Mouse (Mus musculus) limb, embryonic 14.5 days (tissue): ENCODE measurements around the gene Aig1. TPM values are rescaled to one million over a fixed set of nuclear protein-coding genes. Genes with fewer than 3 reads are reported as not detected.

Source experiments
- ATAC-seq: fragments of 200-750 bp; cut with Nextera tagmentation; 2 replicates; pipeline ENCODE4 v1.8.0; 2017; ENCODE audit warnings: low read depth, moderate number of reproducible peaks, moderate TSS enrichment; ENCODE audit not compliant: low FRiP score
- DNase-seq: peaks from one replicate; pipeline ENCODE4 v3.0.0-alpha.2; 2015; ENCODE audit warnings: low spot score
- H3K27ac ChIP-seq: fragments of 300-500 bp; sonication (generic); replicated peaks from 2 replicates; pipeline ENCODE4 v1.5.1; 2014; ENCODE audit warnings: low read depth, mild to moderate bottlenecking, low read length, moderate library complexity, mixed read lengths
- H3K27me3 ChIP-seq: fragments of 300-500 bp; sonication (generic); 2 replicates; pipeline ENCODE4 v1.6.1; 2014; ENCODE audit warnings: low read length, mixed read lengths; ENCODE audit not compliant: control insufficient read depth, insufficient read depth
- H3K36me3 ChIP-seq: fragments of 300-500 bp; sonication (generic); 2 replicates; pipeline ENCODE4 v1.6.1; 2014; ENCODE audit warnings: mild to moderate bottlenecking, low read length, moderate library complexity, mixed read lengths; ENCODE audit not compliant: control insufficient read depth, insufficient read depth
- H3K4me1 ChIP-seq: fragments of 300-500 bp; sonication (generic); 2 replicates; pipeline ENCODE4 v1.6.1; 2014; ENCODE audit warnings: antibody characterized with exemption, low read length, mixed read lengths; ENCODE audit not compliant: control insufficient read depth, insufficient read depth
- H3K4me2 ChIP-seq: fragments of 300-500 bp; sonication (generic); replicated peaks from 2 replicates; pipeline ENCODE4 v1.6.1; 2014; ENCODE audit warnings: low read depth, mild to moderate bottlenecking, low read length, moderate library complexity; ENCODE audit not compliant: severe bottlenecking
- H3K4me3 ChIP-seq: fragments of 300-500 bp; sonication (generic); replicated peaks from 2 replicates; pipeline ENCODE4 v1.5.1; 2014; ENCODE audit warnings: low read length
- H3K9ac ChIP-seq: fragments of 300-500 bp; sonication (generic); 2 replicates; pipeline ENCODE4 v1.6.1; 2014; ENCODE audit warnings: mild to moderate bottlenecking, low read depth, low read length, moderate library complexity; ENCODE audit not compliant: severe bottlenecking
- H3K9me3 ChIP-seq: fragments of 300-500 bp; sonication (generic); 2 replicates; pipeline ENCODE4 v1.6.1; 2016; ENCODE audit warnings: low read length; ENCODE audit not compliant: control insufficient read depth
- POLR2A ChIP-seq: fragments of 200-500 bp; IDR thresholded peaks from 2 replicates; pipeline ENCODE4 v1.8.0; 2012; ENCODE audit warnings: inconsistent platforms, mild to moderate bottlenecking, moderate library complexity, borderline replicate concordance; ENCODE audit not compliant: insufficient read depth, insufficient read length; ENCODE audit errors: extremely low read depth
- WGBS: fragments of 180-500 bp; shearing (Covaris S2); extraction: QIAGEN DNeasy Blood & Tissue Kit; methylation state at CpG from one replicate; pipeline ENCODE4 v1.1.7; 2014; 5-methylcytosine and 5-hydroxymethylcytosine counted together
- polyA plus RNA-seq, 2 experiments: library from polyadenylated mRNA; depleted of rRNA in 1 of 2; stranded (reverse) in 1 of 2; unstranded in 1 of 2; fragments of >200 nt; fragmentation: Nextera tagmentation in 1 of 2; extraction: Ambion mirVana in 1 of 2; gene quantifications; 2 replicates each; pipeline versions ENCODE4 v1.2.1 to v1.2.3; 2012 to 2014

The Aig1 gene
- polyA plus RNA-seq, 2 experiments: 20.0 to 33.7 TPM

GRCm38 (mm10) chr10:13702688-13703087 is 166.1 kb downstream of the Aig1 start:
- H3K4me3 ChIP-seq: no peak overlapping the region
- no peak overlapping the region for H3K4me2 ChIP-seq
- H3K27me3 ChIP-seq: peaks cover 21% of the 10 kb centered on the region; the same call in 1 of the 2 replicates
- 24% methylated on average over 6 of the region's 6 CpGs for WGBS
- no peak for DNase-seq
- no peak overlapping the region for H3K9ac ChIP-seq
- ATAC-seq: no peak
- H3K9me3 ChIP-seq: no peaks in the 10 kb centered on the region
- 0 out of 2 replicates have a peak, but pooled peaks cover 5% of the 10 kb centered on the region for H3K4me1 ChIP-seq
- TF ChIP-seq POLR2A: no peak
- no peaks in the 10 kb centered on the region for H3K36me3 ChIP-seq
- no peak overlapping the region for H3K27ac ChIP-seq

- no peak for TF ChIP-seq POLR2A
- Histone ChIP-seq H3K9ac (no peak overlapping the region), H3K4me2 (no peak overlapping the region), H3K4me3 (no peak overlapping the region), H3K27ac (no peak overlapping the region), H3K9me3 (no peaks in the 10 kb centered on the region), H3K27me3 (peaks cover 20% of the 10 kb centered on the region; the same call in 1 of the 2 replicates), H3K36me3 (no peaks in the 10 kb centered on the region), H3K4me1 (0 out of 2 replicates have a peak, but pooled peaks cover 5% of the 10 kb centered on the region)
- ATAC-seq (no peak), DNase-seq (no peak)
- WGBS: 22% methylated on average over 8 of the region's 8 CpGs
Measured at GRCm38 (mm10) chr10:13702043-13702442, 166.7 kb downstream of the Aig1 start.

- no peak for TF ChIP-seq POLR2A
- no peak overlapping the region for H3K9ac ChIP-seq
- no peak overlapping the region for H3K4me3 ChIP-seq
- no peaks in the 10 kb centered on the region for H3K36me3 ChIP-seq
- H3K27ac ChIP-seq: no peak overlapping the region
- no peak overlapping the region for H3K4me2 ChIP-seq
- peaks cover 7% of the 10 kb centered on the region; the same call in 1 of the 2 replicates for H3K27me3 ChIP-seq
- ATAC-seq: no peak
- H3K4me1 ChIP-seq: no peaks in the 10 kb centered on the region
- no peak for DNase-seq
- H3K9me3 ChIP-seq: no peaks in the 10 kb centered on the region
Measured at GRCm38 (mm10) chr10:13696326-13696725, 172.5 kb downstream of the Aig1 start.

GRCm38 (mm10) chr10:13693276-13693675 is 175.5 kb downstream of the Aig1 start:
- DNase-seq: no peak
- WGBS: 89% methylated on average over 4 of the region's 4 CpGs
- TF ChIP-seq POLR2A: no peak

GRCm38 (mm10) chr10:13690773-13691172 is 178.0 kb downstream of the Aig1 start:
- Histone ChIP-seq H3K9ac (no peak overlapping the region), H3K27me3 (no peaks in the 10 kb centered on the region), H3K4me1 (peaks cover 3% of the 10 kb centered on the region), H3K4me3 (no peak overlapping the region), H3K9me3 (no peaks in the 10 kb centered on the region), H3K4me2 (no peak overlapping the region), H3K36me3 (no peaks in the 10 kb centered on the region), H3K27ac (no peak overlapping the region)
- no peak for TF ChIP-seq POLR2A
- WGBS: 81% methylated on average over 5 of the region's 5 CpGs
- ATAC-seq (no peak), DNase-seq (no peak)

More at GRCm38 (mm10) chr10:13693276-13693675, 175.5 kb downstream of the Aig1 start:
- Histone ChIP-seq H3K4me3 (no peak overlapping the region), H3K4me1 (no peaks in the 10 kb centered on the region; the same call in 1 of the 2 replicates), H3K27ac (no peak overlapping the region), H3K36me3 (no peaks in the 10 kb centered on the region), H3K27me3 (no peaks in the 10 kb centered on the region), H3K9me3 (no peaks in the 10 kb centered on the region), H3K9ac (no peak overlapping the region), H3K4me2 (no peak overlapping the region)
- no peak for ATAC-seq
